Mouse (Mus musculus) kidney, postnatal 0 days (tissue): Measurements from ENCODE around the gene Arl5c. TPM values are rescaled to one million over a fixed set of nuclear protein-coding genes. Genes with fewer than 3 reads are reported as not detected.

Experiments used
- ATAC-seq: fragments of 200-750 bp; cut with Nextera tagmentation; replicated peaks from 2 replicates; pipeline ENCODE4 v1.8.0; 2017; ENCODE audit warnings: low read depth, moderate number of reproducible peaks, moderate TSS enrichment, moderate library complexity; ENCODE audit not compliant: low FRiP score
- DNase-seq: peaks from one replicate; pipeline ENCODE4 v3.0.0-alpha.2; 2016; ENCODE audit warnings: low spot score
- H3K27ac ChIP-seq: fragments of 300-500 bp; sonication (generic); 2 replicates; pipeline ENCODE4 v1.5.1; 2014; ENCODE audit warnings: mild to moderate bottlenecking
- H3K27me3 ChIP-seq: fragments of 300-500 bp; sonication (generic); 2 replicates; pipeline ENCODE4 v1.6.1; 2014; ENCODE audit warnings: low read length, mixed read lengths; ENCODE audit not compliant: insufficient read depth
- H3K36me3 ChIP-seq: fragments of 300-500 bp; sonication (generic); 2 replicates; pipeline ENCODE4 v1.6.1; 2014; ENCODE audit warnings: low read length, mixed read lengths; ENCODE audit not compliant: insufficient read depth
- H3K4me1 ChIP-seq: fragments of 300-500 bp; sonication (generic); replicated peaks from 2 replicates; pipeline ENCODE4 v1.6.1; 2014; ENCODE audit warnings: antibody characterized with exemption, low read length, mixed read lengths; ENCODE audit not compliant: insufficient read depth
- H3K4me2 ChIP-seq: fragments of 300-500 bp; sonication (generic); 2 replicates; pipeline ENCODE4 v1.6.1; 2014; ENCODE audit warnings: mild to moderate bottlenecking, low read length, moderate library complexity, mixed read lengths
- H3K4me3 ChIP-seq: fragments of 300-500 bp; sonication (generic); replicated peaks from 2 replicates; pipeline ENCODE4 v1.5.1; 2014; ENCODE audit warnings: low read depth, low read length
- H3K9ac ChIP-seq: fragments of 300-500 bp; sonication (generic); 2 replicates; pipeline ENCODE4 v1.6.1; 2014; ENCODE audit warnings: low read depth, low read length
- H3K9me3 ChIP-seq: fragments of 300-500 bp; sonication (generic); replicated peaks from 2 replicates; pipeline ENCODE4 v1.6.1; 2016; ENCODE audit warnings: low read length, inconsistent platforms, mixed read lengths
- CTCF ChIP-seq: IDR thresholded peaks from 2 replicates; pipeline ENCODE4 v1.5.1; 2016; ENCODE audit warnings: antibody characterized with exemption, low read depth, mild to moderate bottlenecking, moderate library complexity
- WGBS: fragments of 180-500 bp; shearing (Covaris S2); extraction: QIAGEN DNeasy Blood & Tissue Kit; methylation state at CpG from one replicate; pipeline ENCODE4 v1.1.7; 2014; 5-methylcytosine and 5-hydroxymethylcytosine counted together
- polyA plus RNA-seq: library from polyadenylated mRNA; unstranded; fragments of >200 nt; fragmentation: Nextera tagmentation; extraction: Ambion mirVana; gene quantifications from 2 replicates; pipeline ENCODE4 v1.2.1, GENCODE M21; 2015

Arl5c gene
- polyA plus RNA-seq, 1 experiment from 2014 or later: 2.0 TPM

DNA sequence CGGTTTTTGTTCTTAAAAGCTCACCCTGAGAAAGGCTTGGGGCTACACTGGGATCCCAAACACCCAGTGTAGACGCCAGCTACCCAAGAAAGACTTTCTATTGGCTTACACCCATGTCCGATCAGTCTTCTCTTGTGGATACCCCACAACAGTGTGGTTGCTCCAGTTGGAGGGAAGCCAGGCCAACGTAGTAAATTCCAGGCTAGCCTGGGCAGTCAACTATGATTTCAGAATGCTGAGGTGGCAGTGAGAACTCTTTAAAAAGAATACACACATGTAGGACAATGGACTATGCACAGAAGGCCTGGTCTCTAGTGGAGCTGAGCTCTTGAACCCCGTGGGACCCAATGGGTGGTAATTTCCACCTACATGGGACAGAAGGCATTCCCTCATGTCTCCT is 21.2 kb downstream of the Arl5c start:
- no peak overlapping the region for H3K4me2 ChIP-seq
- TF ChIP-seq CTCF: no peak
- WGBS: 81% methylated on average over 5 of the region's 5 CpGs
- no peaks in the 10 kb centered on the region for H3K36me3 ChIP-seq
- DNase-seq (no peak), ATAC-seq (no peak)
- H3K4me1 ChIP-seq: no peaks in the 10 kb centered on the region
- no peak overlapping the region for H3K27ac ChIP-seq
- H3K4me3 ChIP-seq: no peak overlapping the region
- no peaks in the 10 kb centered on the region for H3K27me3 ChIP-seq
- no peaks in the 10 kb centered on the region for H3K9me3 ChIP-seq
- no peak overlapping the region for H3K9ac ChIP-seq

DNA sequence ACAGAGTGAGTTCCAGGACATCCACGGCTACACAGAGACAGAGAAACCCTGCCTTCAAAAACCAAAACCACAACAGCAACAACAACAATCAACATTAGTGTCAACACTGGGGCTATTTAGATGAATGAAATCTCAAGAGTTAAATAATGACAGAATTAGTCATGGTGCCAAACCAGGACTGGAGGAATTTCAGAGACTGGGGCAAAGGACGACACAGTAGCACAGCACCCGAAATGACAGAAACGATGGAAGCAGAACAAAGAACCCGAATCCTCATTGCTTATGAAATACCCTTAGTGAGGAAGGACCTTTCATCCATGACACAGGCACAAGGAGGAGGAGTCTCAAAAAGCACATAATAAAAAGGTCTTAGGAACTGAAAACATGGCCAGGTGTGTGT is 21.8 kb downstream of the Arl5c start:
- 87% methylated on average over 5 of the region's 5 CpGs for WGBS
- Histone ChIP-seq H3K27me3 (no peaks in the 10 kb centered on the region), H3K4me1 (no peaks in the 10 kb centered on the region), H3K4me3 (no peak overlapping the region), H3K4me2 (no peak overlapping the region), H3K9me3 (no peaks in the 10 kb centered on the region), H3K27ac (no peak overlapping the region), H3K36me3 (no peaks in the 10 kb centered on the region), H3K9ac (no peak overlapping the region)
- DNase-seq (no peak), ATAC-seq (no peak)
- no peak for TF ChIP-seq CTCF

DNA sequence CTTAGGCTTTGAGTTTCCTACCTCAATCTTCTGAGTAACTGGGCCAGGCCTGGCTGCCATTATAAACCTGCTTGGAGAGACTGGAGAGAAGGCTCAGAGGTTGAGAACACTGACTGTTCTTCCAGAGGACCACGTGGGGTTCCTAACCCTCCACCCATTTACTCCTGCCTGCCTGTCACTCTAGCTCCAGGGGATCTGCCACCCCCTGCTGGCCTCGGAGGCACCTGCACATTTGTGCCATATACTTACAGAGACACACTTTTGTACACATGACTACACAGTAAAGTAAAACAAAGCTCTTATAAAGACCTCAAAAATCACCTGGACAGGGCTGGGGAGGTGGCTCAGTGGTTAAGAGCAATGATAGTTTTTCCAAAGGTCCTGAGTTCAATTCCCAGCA is 23.5 kb downstream of the Arl5c start:
- Histone ChIP-seq H3K9ac (no peak overlapping the region), H3K4me2 (no peak overlapping the region)

DNA sequence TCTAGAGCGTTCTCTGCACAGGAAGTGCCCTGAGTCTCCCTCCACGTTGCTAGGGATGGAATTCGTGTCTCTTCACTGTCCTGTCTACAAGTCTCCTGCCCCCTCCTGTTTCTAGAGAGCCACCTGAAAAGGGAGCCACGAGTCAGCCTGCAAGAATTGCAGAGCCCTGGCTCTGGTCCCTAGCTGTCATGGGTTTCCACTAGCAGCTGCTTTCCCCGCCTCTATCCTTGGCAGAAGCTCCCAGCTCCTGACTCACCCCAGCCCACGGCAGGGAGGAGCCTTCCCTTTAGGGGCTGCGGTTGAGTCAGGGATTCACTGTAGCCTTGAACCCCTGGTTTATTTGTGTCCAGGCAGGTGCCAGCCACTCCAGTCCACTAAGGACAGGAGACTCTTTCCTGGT is 24.7 kb downstream of the Arl5c start:
- 29% methylated on average over 7 of the region's 7 CpGs for WGBS
- no peak overlapping the region for H3K27ac ChIP-seq
- H3K4me1 ChIP-seq: no peaks in the 10 kb centered on the region
- no peak overlapping the region for H3K4me3 ChIP-seq
- H3K9me3 ChIP-seq: no peaks in the 10 kb centered on the region
- H3K36me3 ChIP-seq: no peaks in the 10 kb centered on the region
- TF ChIP-seq CTCF: no peak
- ATAC-seq (no peak), DNase-seq (no peak)
- no peaks in the 10 kb centered on the region for H3K27me3 ChIP-seq
- no peak overlapping the region for H3K9ac ChIP-seq
- no peak overlapping the region for H3K4me2 ChIP-seq

More for the DNA sequence above, 23.5 kb downstream of the Arl5c start:
- H3K36me3 ChIP-seq: no peaks in the 10 kb centered on the region
- H3K9me3 ChIP-seq: no peaks in the 10 kb centered on the region
- ATAC-seq: no peak
- no peaks in the 10 kb centered on the region for H3K4me1 ChIP-seq
- H3K27me3 ChIP-seq: no peaks in the 10 kb centered on the region
- H3K27ac ChIP-seq: no peak overlapping the region
- H3K4me3 ChIP-seq: no peak overlapping the region
- peak; percentile 16; the same call in 1 of the 2 replicates for TF ChIP-seq CTCF
- DNase-seq: no peak
- WGBS: 74% methylated on average over 2 of the region's 2 CpGs

DNA sequence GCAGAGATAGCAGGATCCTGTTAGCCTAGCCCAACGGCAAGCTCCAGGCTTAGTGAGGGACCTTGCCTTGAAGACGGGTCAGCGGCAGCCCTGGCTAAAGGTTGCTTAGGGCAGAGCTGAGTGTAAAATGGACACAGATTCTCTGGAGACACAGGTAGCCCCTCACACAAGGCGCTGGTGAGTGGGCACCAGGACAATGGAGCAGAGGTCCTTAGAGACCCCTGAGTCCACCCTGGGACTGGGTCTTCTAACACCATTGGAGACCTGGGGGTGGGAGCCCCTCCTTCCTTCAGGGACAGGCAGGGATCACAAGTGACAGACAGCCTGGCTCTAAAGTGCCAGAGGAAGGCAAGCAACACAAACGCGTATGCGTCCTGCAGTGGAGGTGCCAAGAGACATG is 25.2 kb downstream of the Arl5c start:
- Histone ChIP-seq H3K9me3 (no peaks in the 10 kb centered on the region), H3K4me1 (no peaks in the 10 kb centered on the region), H3K27ac (no peak overlapping the region), H3K27me3 (no peaks in the 10 kb centered on the region), H3K9ac (no peak overlapping the region), H3K36me3 (no peaks in the 10 kb centered on the region), H3K4me2 (no peak overlapping the region), H3K4me3 (no peak overlapping the region)
- WGBS: 83% methylated on average over 7 of the region's 7 CpGs
- ATAC-seq (no peak), DNase-seq (no peak)
- no peak for TF ChIP-seq CTCF

DNA sequence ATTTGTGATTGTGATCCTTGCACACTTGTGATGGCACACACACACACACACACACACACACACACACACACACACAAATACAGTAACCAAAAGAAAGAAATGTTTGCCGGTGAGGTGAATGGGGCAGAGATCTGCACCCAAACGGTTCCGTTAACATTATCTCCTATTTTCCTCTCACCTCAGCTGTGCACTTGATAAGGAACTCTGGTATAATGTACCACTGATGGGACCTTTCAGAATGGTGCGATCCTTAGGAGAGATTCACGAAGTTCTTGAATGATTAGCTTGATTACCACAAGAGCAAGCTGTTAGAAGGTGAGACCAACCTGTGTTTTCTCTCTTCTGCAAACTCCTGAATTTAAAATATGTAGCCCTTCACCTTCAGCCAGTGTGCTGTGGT is 27.6 kb downstream of the Arl5c start:
- H3K4me2 ChIP-seq: no peak overlapping the region
- TF ChIP-seq CTCF: no peak
- no peak overlapping the region for H3K9ac ChIP-seq
- no peak overlapping the region for H3K27ac ChIP-seq
- DNase-seq: no peak
- H3K4me1 ChIP-seq: no peaks in the 10 kb centered on the region
- no peak overlapping the region for H3K4me3 ChIP-seq
- 88% methylated on average over 5 of the region's 5 CpGs for WGBS
- H3K9me3 ChIP-seq: no peaks in the 10 kb centered on the region
- no peaks in the 10 kb centered on the region for H3K36me3 ChIP-seq
- H3K27me3 ChIP-seq: no peaks in the 10 kb centered on the region
- no peak for ATAC-seq

DNA sequence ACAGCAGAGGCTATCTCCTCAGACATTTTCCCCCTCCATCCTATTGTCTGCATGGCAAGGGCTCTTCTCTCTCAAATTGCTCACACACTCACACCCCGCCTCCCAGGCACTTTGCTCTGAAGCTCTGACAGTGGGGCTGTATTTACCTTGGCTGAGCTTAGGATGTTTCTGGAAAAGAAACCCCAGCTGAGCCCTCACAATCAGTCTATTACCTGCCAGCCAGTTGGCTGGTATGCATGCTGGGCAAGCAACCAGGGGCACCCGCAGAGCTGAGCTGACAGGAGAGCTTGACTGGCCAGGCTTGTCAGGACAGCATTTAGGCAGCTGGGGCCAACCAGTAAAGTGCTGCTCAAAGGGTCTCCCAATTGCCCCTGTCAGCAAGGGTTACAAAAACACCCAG is 28.9 kb downstream of the Arl5c start:
- no peak overlapping the region for H3K9ac ChIP-seq
- H3K27ac ChIP-seq: no peak overlapping the region

More for the DNA sequence above, 28.9 kb downstream of the Arl5c start:
- Histone ChIP-seq H3K9me3 (no peaks in the 10 kb centered on the region), H3K27me3 (no peaks in the 10 kb centered on the region), H3K4me3 (no peak overlapping the region), H3K4me1 (no peaks in the 10 kb centered on the region), H3K36me3 (no peaks in the 10 kb centered on the region), H3K4me2 (no peak overlapping the region)
- ATAC-seq (no peak), DNase-seq (no peak)
- no peak for TF ChIP-seq CTCF
- 44% methylated on average over 2 of the region's 2 CpGs for WGBS
